Mouse (Mus musculus) gastrocnemius, postnatal 14 days (tissue): ENCODE measurements around the gene Sox1. TPM values are rescaled to one million over a fixed set of nuclear protein-coding genes. Genes with fewer than 3 reads are reported as not detected.

Experiments
- DNase-seq: peaks from one replicate; pipeline ENCODE4 v3.0.0; 2021; ENCODE audit warnings: mixed read lengths
- intact Hi-C: fragments of 180-260 bp; cut with DNase I; formaldehyde crosslinking; loops from one replicate; pipeline ENCODE4 v1.15.1; 2025; ENCODE audit warnings: low total_unique reads
- microRNA-seq, 2 experiments: library from miRNA; unstranded; fragments of <30 nt; microRNA quantifications; one replicate each; pipeline ENCODE4 v1.2.0; 2021
- total RNA-seq, 2 experiments: library from RNA; stranded (reverse); gene quantifications; 2 replicates each; pipeline ENCODE4 v1.2.3; 2021

Sox1 gene
- total RNA-seq, 2 experiments from 2014 or later = not detected

DNA sequence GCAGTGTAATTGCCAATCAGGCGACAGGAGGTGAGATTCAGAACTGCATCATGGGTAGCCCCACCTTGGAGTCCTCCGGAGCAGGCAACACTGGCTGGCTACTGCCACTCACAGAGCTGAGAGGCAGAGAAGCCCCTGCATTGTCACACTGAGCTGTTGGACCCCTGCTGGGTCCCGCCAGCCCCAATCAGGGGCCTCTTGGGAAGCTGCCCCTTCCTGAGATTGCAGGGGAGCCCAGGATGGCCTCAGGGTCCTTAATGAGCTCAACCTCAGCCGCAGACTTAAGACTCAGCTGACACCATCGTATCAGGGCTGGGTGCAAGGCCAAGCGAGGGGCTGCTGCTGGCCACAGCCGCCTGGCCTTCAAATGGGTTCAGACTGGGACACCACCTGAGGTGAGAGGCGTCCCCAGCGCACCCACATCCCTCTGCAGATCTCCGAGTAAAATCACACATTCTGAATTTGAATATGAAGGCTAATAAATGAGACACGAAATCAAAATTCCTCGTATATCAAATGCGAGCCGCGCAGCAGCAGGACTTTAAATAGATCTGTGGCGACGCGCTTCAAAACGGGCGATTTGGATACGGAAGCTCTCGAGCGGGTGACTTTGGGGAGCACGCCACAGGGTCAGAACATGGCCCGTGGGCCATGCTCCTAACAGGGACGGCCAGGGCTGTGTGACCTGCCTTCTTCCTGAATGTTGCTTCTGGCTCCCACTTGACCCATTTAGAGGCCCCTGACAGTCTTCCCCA lies 51.0 kb downstream of the Sox1 start:
- intact Hi-C loops = no loop called here
- no peak for DNase-seq

Small RNAs within 50 kb of the gene (microRNA-seq; reads per million reads assigned to microRNA genes)
- gene Gm25239 = 0 reads per million in 2 experiments

Other genes starting within 250 kb of the Sox1 start
- not detected for gene A230072I06Rik, start 116.5 kb upstream of the Sox1 start, total RNA-seq
- gene Spaca7, start 177.7 kb downstream of the Sox1 start, total RNA-seq = not detected